Mouse (Mus musculus): ENCODE measurements at regions not wholly inside any gene's neighbourhood (a gene's known extent, or its start where the extent isn't known, plus 50 kb on each side); places are given as distances from the start of the nearest gene placed in this dataset.

- Histone ChIP-seq H3K27ac (ENCODE audit: low read length) (no peak overlapping the region), H3K4me2 (ENCODE audit: low read depth, low read length) (no peak overlapping the region), H3K4me3 (ENCODE audit: low read depth, low read length) (no peak overlapping the region), H3K9ac (ENCODE audit: low read depth, low read length) (no peak overlapping the region), H3K36me3 (ENCODE audit: control insufficient read depth, insufficient read depth) (no peaks in the 10 kb centered on the region), H3K27me3 (ENCODE audit: control insufficient read depth, insufficient read depth, low read depth, low read length) (no peaks in the 10 kb centered on the region), H3K9me3 (replicated peaks; ENCODE audit: control insufficient read depth, low read length) (no peaks in the 10 kb centered on the region), H3K4me1 (ENCODE audit: control insufficient read depth, low read depth, low read length) (no peaks in the 10 kb centered on the region)
- 80% methylated on average over 12 of the region's 12 CpGs for WGBS (ENCODE audit: insufficient replicate concordance)
- ATAC-seq (ENCODE audit: low read depth): no peak
Observed at GRCm38 (mm10) chr14:98781711-98782110, 212.4 kb downstream of the Rpl36a-ps1 start.

GRCm38 (mm10) chr14:98772080-98772479 lies 222.0 kb downstream of the Rpl36a-ps1 start:
- no peaks in the 10 kb centered on the region for H3K27me3 ChIP-seq (ENCODE audit: control insufficient read depth, insufficient read depth, low read depth, low read length)
- no peak overlapping the region for H3K4me3 ChIP-seq (ENCODE audit: low read depth, low read length)
- 50% methylated on average over 4 of the region's 4 CpGs for WGBS (ENCODE audit: insufficient replicate concordance)
- no peak for ATAC-seq (ENCODE audit: low read depth)
- no peak overlapping the region for H3K27ac ChIP-seq (ENCODE audit: low read length)
- H3K9me3 ChIP-seq (replicated peaks; ENCODE audit: control insufficient read depth, low read length): no peaks in the 10 kb centered on the region
- H3K4me1 ChIP-seq (ENCODE audit: control insufficient read depth, low read depth, low read length): no peaks in the 10 kb centered on the region
- H3K4me2 ChIP-seq (ENCODE audit: low read depth, low read length): no peak overlapping the region
- H3K36me3 ChIP-seq (ENCODE audit: control insufficient read depth, insufficient read depth): no peaks in the 10 kb centered on the region
- no peak overlapping the region for H3K9ac ChIP-seq (ENCODE audit: low read depth, low read length)

- no peak for ATAC-seq (ENCODE audit: low read depth)
- no peaks in the 10 kb centered on the region for H3K36me3 ChIP-seq (ENCODE audit: control insufficient read depth, insufficient read depth)
- no peak overlapping the region for H3K4me3 ChIP-seq (ENCODE audit: low read depth, low read length)
- no peaks in the 10 kb centered on the region for H3K27me3 ChIP-seq (ENCODE audit: control insufficient read depth, insufficient read depth, low read depth, low read length)
- no peak overlapping the region for H3K27ac ChIP-seq (ENCODE audit: low read length)
- no peaks in the 10 kb centered on the region for H3K9me3 ChIP-seq (replicated peaks; ENCODE audit: control insufficient read depth, low read length)
- no peak overlapping the region for H3K9ac ChIP-seq (ENCODE audit: low read depth, low read length)
- WGBS (ENCODE audit: insufficient replicate concordance): 21% methylated on average over 2 of the region's 2 CpGs
- H3K4me2 ChIP-seq (ENCODE audit: low read depth, low read length): no peak overlapping the region
- no peaks in the 10 kb centered on the region for H3K4me1 ChIP-seq (ENCODE audit: control insufficient read depth, low read depth, low read length)
Observed at GRCm38 (mm10) chr14:98768845-98769244, 225.3 kb downstream of the Rpl36a-ps1 start.

- 70% methylated on average over 7 of the region's 7 CpGs for WGBS (ENCODE audit: insufficient replicate concordance)
- ATAC-seq (ENCODE audit: low read depth): no peak
- H3K27ac ChIP-seq (ENCODE audit: low read length): no peak overlapping the region
- H3K36me3 ChIP-seq (ENCODE audit: control insufficient read depth, insufficient read depth): no peaks in the 10 kb centered on the region
- H3K27me3 ChIP-seq (ENCODE audit: control insufficient read depth, insufficient read depth, low read depth, low read length): no peaks in the 10 kb centered on the region
- H3K4me1 ChIP-seq (ENCODE audit: control insufficient read depth, low read depth, low read length): no peaks in the 10 kb centered on the region
- H3K9me3 ChIP-seq (replicated peaks; ENCODE audit: control insufficient read depth, low read length): no peaks in the 10 kb centered on the region
- no peak overlapping the region for H3K9ac ChIP-seq (ENCODE audit: low read depth, low read length)
- no peak overlapping the region for H3K4me3 ChIP-seq (ENCODE audit: low read depth, low read length)
- no peak overlapping the region for H3K4me2 ChIP-seq (ENCODE audit: low read depth, low read length)
Observed at GRCm38 (mm10) chr14:98767481-98767880, 226.6 kb downstream of the Rpl36a-ps1 start.

GRCm38 (mm10) chr14:98765358-98765757 lies 228.8 kb downstream of the Rpl36a-ps1 start:
- H3K9me3 ChIP-seq (replicated peaks; ENCODE audit: control insufficient read depth, low read length): no peaks in the 10 kb centered on the region
- H3K9ac ChIP-seq (ENCODE audit: low read depth, low read length): no peak overlapping the region
- no peak overlapping the region for H3K4me3 ChIP-seq (ENCODE audit: low read depth, low read length)
- no peaks in the 10 kb centered on the region for H3K4me1 ChIP-seq (ENCODE audit: control insufficient read depth, low read depth, low read length)
- no peak overlapping the region for H3K27ac ChIP-seq (ENCODE audit: low read length)
- no peaks in the 10 kb centered on the region for H3K36me3 ChIP-seq (ENCODE audit: control insufficient read depth, insufficient read depth)
- no peak overlapping the region for H3K4me2 ChIP-seq (ENCODE audit: low read depth, low read length)
- no peak for ATAC-seq (ENCODE audit: low read depth)
- H3K27me3 ChIP-seq (ENCODE audit: control insufficient read depth, insufficient read depth, low read depth, low read length): no peaks in the 10 kb centered on the region

GRCm38 (mm10) chr14:98750766-98751165 lies 243.4 kb downstream of the Rpl36a-ps1 start:
- no peak overlapping the region for H3K9ac ChIP-seq (ENCODE audit: low read depth, low read length)
- 80% methylated on average over 6 of the region's 6 CpGs for WGBS (ENCODE audit: insufficient replicate concordance)
- H3K27me3 ChIP-seq (ENCODE audit: control insufficient read depth, insufficient read depth, low read depth, low read length): no peaks in the 10 kb centered on the region
- no peak overlapping the region for H3K4me2 ChIP-seq (ENCODE audit: low read depth, low read length)
- H3K4me3 ChIP-seq (ENCODE audit: low read depth, low read length): no peak overlapping the region
- no peak overlapping the region for H3K27ac ChIP-seq (ENCODE audit: low read length)
- ATAC-seq (ENCODE audit: low read depth): no peak
- no peaks in the 10 kb centered on the region for H3K4me1 ChIP-seq (ENCODE audit: control insufficient read depth, low read depth, low read length)
- H3K36me3 ChIP-seq (ENCODE audit: control insufficient read depth, insufficient read depth): no peaks in the 10 kb centered on the region
- no peaks in the 10 kb centered on the region for H3K9me3 ChIP-seq (replicated peaks; ENCODE audit: control insufficient read depth, low read length)

GRCm38 (mm10) chr14:98749086-98750027 lies 244.8 kb downstream of the Rpl36a-ps1 start:
- H3K4me2 ChIP-seq (ENCODE audit: low read depth, low read length): peak overlapping the region; percentile 9; the same call in 1 of the 2 replicates

GRCm38 (mm10) chr14:98747159-98747775 lies 246.9 kb downstream of the Rpl36a-ps1 start:
- no peak for ATAC-seq (ENCODE audit: low read depth)

More at GRCm38 (mm10) chr14:98749086-98750027, 244.8 kb downstream of the Rpl36a-ps1 start:
- ATAC-seq (ENCODE audit: low read depth): peak; percentile 58
- WGBS (ENCODE audit: insufficient replicate concordance): 32% methylated on average over 14 of the region's 14 CpGs
- no peaks in the 10 kb centered on the region for H3K4me1 ChIP-seq (ENCODE audit: control insufficient read depth, low read depth, low read length)
- H3K27ac ChIP-seq (ENCODE audit: low read length): no peak overlapping the region
- H3K9ac ChIP-seq (ENCODE audit: low read depth, low read length): no peak overlapping the region
- no peaks in the 10 kb centered on the region for H3K9me3 ChIP-seq (replicated peaks; ENCODE audit: control insufficient read depth, low read length)
- H3K4me3 ChIP-seq (ENCODE audit: low read depth, low read length): no peak overlapping the region
- no peaks in the 10 kb centered on the region for H3K27me3 ChIP-seq (ENCODE audit: control insufficient read depth, insufficient read depth, low read depth, low read length)
- no peaks in the 10 kb centered on the region for H3K36me3 ChIP-seq (ENCODE audit: control insufficient read depth, insufficient read depth)

GRCm38 (mm10) chr14:98730375-98730774 lies 263.7 kb downstream of the Rpl36a-ps1 start:
- Histone ChIP-seq H3K9ac (ENCODE audit: low read depth, low read length) (no peak overlapping the region), H3K27me3 (ENCODE audit: control insufficient read depth, insufficient read depth, low read depth, low read length) (no peaks in the 10 kb centered on the region), H3K27ac (ENCODE audit: low read length) (no peak overlapping the region), H3K9me3 (replicated peaks; ENCODE audit: control insufficient read depth, low read length) (no peaks in the 10 kb centered on the region), H3K4me2 (ENCODE audit: low read depth, low read length) (no peak overlapping the region), H3K36me3 (ENCODE audit: control insufficient read depth, insufficient read depth) (no peaks in the 10 kb centered on the region), H3K4me3 (ENCODE audit: low read depth, low read length) (no peak overlapping the region), H3K4me1 (ENCODE audit: control insufficient read depth, low read depth, low read length) (no peaks in the 10 kb centered on the region)
- WGBS (ENCODE audit: insufficient replicate concordance): 37% methylated on average over 3 of the region's 3 CpGs
- 0 out of 2 replicates have a peak, but pooled peaks have one; percentile 16 for ATAC-seq (ENCODE audit: low read depth)

More at GRCm38 (mm10) chr14:98747159-98747775, 246.9 kb downstream of the Rpl36a-ps1 start:
- H3K4me2 ChIP-seq (ENCODE audit: low read depth, low read length): no peak overlapping the region
- no peaks in the 10 kb centered on the region for H3K36me3 ChIP-seq (ENCODE audit: control insufficient read depth, insufficient read depth)
- WGBS (ENCODE audit: insufficient replicate concordance): 70% methylated on average over 16 of the region's 16 CpGs
- H3K9ac ChIP-seq (ENCODE audit: low read depth, low read length): no peak overlapping the region
- H3K27ac ChIP-seq (ENCODE audit: low read length): no peak overlapping the region
- no peaks in the 10 kb centered on the region for H3K9me3 ChIP-seq (replicated peaks; ENCODE audit: control insufficient read depth, low read length)
- H3K27me3 ChIP-seq (ENCODE audit: control insufficient read depth, insufficient read depth, low read depth, low read length): no peaks in the 10 kb centered on the region
- no peaks in the 10 kb centered on the region for H3K4me1 ChIP-seq (ENCODE audit: control insufficient read depth, low read depth, low read length)
- no peak overlapping the region for H3K4me3 ChIP-seq (ENCODE audit: low read depth, low read length)
